Mouse (Mus musculus): ENCODE measurements around the gene Med14.

DNA sequence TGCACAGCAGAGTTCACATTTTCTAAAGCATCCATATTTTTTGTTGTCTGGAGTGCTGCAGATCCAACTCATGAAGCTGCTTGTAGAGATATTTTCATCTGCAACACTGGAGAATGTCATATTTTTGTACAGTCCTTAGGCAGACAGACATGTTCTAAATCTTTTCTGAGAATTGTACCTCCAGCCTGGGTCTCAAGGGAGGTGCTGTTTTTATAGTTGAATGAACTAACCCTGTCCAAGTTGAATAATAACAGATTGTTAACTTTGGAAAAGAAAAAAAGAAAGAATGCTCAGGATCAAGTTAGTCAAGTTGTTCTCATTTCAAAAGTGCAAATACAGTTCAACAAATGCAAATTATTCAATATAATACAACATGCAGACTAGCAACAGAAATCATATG is 21.5 kb downstream of the Med14 start:
- TF ChIP-seq CTCF (IDR thresholded peaks at IDR 0.05; ENCODE audit: low read depth, low read length) (no peak), GATA1 (IDR thresholded peaks at IDR 0.05; ENCODE audit: borderline replicate concordance, low read length) (no peak), TAL1 (conservative IDR thresholded peaks at IDR 0.05; ENCODE audit: low read depth, low read length) (no peak), POLR2AphosphoS5 (IDR thresholded peaks at IDR 0.05; ENCODE audit: insufficient replicate concordance, low read depth, low read length) (no peak)

Data from G1E (cell line).